Mouse (Mus musculus) embryonic facial prominence, embryonic 14.5 days (tissue): ENCODE measurements around the gene 1700125H20Rik. TPM values are rescaled to one million over a fixed set of nuclear protein-coding genes. Genes with fewer than 3 reads are reported as not detected.

Experiments
- polyA plus RNA-seq: library from polyadenylated mRNA; unstranded; fragments of >200 nt; fragmentation: Nextera tagmentation; extraction: Ambion mirVana; gene quantifications from 2 replicates; pipeline ENCODE4 v1.2.1, GENCODE M21; 2014

1700125H20Rik gene
- polyA plus RNA-seq, 1 experiment from 2014 or later, result 0.96 TPM

Other genes with a start within 250 kb of the 1700125H20Rik start
- 0.40 and 0.41 TPM in 2 replicates for gene Car4, start 212.6 kb upstream of the 1700125H20Rik start, polyA plus RNA-seq
- 4.9 and 6.8 TPM in 2 replicates for gene Usp32, start 30.2 kb upstream of the 1700125H20Rik start, polyA plus RNA-seq
- 46.1 and 51.2 TPM in 2 replicates for gene Appbp2, start 64.7 kb downstream of the 1700125H20Rik start, polyA plus RNA-seq
- 15.9 and 17.6 TPM in 2 replicates for gene Ppm1d, start 140.8 kb downstream of the 1700125H20Rik start, polyA plus RNA-seq
- gene Bcas3, start 182.8 kb downstream of the 1700125H20Rik start, polyA plus RNA-seq, result 28.0 and 32.9 TPM in 2 replicates